Mouse (Mus musculus) G1E (cell line): ENCODE measurements around the gene Dse.

Source experiments
- CTCF ChIP-seq: IDR thresholded peaks from 2 replicates; pipeline ENCODE4 v1.5.1; 2012; ENCODE audit warnings: low read depth, low read length, inconsistent platforms, mixed read lengths
- GATA1 ChIP-seq: IDR thresholded peaks from 2 replicates; pipeline ENCODE4 v1.6.1; 2012; ENCODE audit warnings: borderline replicate concordance, low read length, inconsistent platforms, mixed read lengths
- POLR2AphosphoS5 ChIP-seq: IDR thresholded peaks from 2 replicates; pipeline ENCODE4 v1.6.1; 2012; ENCODE audit warnings: low read depth, low read length, inconsistent platforms; ENCODE audit not compliant: insufficient replicate concordance
- TAL1 ChIP-seq: conservative IDR thresholded peaks from 2 replicates; pipeline ENCODE4 v1.6.1; 2012; ENCODE audit warnings: low read depth, low read length, inconsistent platforms, mixed read lengths

GRCm38 (mm10) chr10:34198061-34198460 lies 9.5 kb downstream of the Dse start:
- TF ChIP-seq CTCF (no peak), GATA1 (no peak), TAL1 (no peak), POLR2AphosphoS5 (no peak)
